Mouse (Mus musculus) gastrocnemius, postnatal 10 days (tissue): ENCODE data around the gene Srgap2. TPM values are rescaled to one million over a fixed set of nuclear protein-coding genes. Genes with fewer than 3 reads are reported as not detected.
"Not testable (repeated sequence)": the region's sequence is repeated elsewhere in the genome, so short reads cannot be mapped to it uniquely, and the experiment has no call there.

Source experiments
- DNase-seq: peaks from one replicate; pipeline ENCODE4 v3.0.0; 2021; ENCODE audit warnings: mixed read lengths
- total RNA-seq, 2 experiments: library from RNA; stranded (reverse); gene quantifications; 2 replicates each; pipeline ENCODE4 v1.2.3; 2021

Srgap2 gene
- total RNA-seq, 2 experiments from 2014 or later: 43.7 to 53.7 TPM

DNA sequence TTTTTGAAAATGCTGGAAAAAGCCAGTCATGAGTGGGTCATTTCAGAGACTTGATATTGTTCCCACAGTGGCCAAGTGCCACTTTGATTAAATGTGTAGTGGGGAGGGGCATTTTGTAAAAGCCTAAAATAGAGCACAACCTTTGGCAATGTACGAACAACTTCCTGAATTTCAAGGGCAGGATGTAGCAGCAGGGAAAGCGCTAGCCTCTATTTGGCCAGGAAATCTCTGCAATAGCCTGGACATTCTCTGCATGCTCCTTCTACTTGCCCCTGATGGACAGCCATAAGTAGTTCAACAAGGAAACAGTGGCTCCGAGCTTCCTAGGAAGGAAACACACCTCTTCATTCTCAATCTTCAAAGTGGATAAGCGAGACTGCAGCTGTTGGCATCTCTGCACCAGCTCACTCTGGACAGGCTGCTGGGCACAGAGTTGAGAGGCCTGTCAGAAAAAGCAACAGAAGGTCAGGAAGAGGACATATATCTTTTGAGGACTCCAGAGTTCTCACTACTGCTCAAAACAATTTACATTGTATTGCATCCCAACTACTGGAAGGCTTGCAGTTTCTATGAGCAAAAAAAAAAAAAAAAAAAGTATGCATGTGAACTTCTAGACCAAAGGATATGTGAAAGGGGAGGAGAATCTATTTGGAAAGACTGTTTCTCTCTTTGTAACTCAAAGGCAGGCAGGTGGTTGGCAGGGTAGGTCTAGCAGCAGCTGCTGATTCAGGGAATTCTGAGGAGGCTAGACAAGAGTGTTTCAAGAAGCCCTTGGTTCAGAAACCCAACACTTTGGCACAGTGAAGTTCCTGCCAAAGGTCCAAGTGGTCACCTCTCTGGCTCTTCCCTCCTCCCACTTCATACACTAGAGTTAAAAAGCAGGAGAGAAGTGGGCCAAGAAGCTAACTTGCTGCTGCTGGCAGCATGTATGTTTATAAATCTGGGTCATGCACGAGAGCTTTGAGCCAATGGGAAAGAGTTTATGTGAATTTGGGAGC, 181.4 kb downstream of the Srgap2 start:
- DNase-seq: no peak

DNA sequence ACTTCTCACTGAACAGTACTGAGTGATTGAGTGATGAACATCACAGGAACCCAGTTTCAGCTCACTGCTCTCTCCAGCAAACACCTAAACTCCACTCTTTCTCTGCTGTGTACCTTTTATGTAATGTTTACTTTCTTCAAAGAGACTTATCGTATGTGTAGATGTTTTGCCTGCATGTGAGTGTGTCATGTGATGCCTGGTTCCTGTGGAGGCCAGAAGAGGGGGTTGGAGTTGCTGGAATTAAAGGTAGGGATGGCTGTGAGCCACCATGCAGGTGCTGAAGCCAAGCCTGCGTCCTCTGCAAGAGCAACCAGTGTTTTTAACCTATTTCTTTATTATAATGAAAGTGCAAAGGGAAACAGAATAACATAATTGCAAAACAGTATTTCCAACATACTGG, 182.5 kb downstream of the Srgap2 start:
- no peak for DNase-seq

DNA sequence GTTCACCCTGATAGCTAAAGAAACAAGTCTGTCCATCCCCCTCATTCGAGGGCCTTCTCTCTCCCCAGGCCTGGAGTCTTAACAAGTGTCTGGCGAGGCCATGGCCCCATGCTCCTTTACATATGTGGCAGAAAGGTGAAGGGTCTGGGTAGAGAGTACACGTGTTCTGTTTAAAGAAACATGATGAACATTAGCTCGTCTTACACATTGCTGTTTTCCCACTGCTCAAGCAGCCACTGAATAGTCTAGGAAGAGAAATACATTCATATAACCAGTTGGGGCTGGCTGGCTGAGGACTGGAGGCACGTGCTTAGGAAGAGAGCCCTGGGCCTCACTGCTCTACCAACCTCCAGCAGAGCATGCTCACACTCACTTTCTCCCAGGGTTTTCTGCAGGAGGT, 191.1 kb downstream of the Srgap2 start:
- DNase-seq: no peak

DNA sequence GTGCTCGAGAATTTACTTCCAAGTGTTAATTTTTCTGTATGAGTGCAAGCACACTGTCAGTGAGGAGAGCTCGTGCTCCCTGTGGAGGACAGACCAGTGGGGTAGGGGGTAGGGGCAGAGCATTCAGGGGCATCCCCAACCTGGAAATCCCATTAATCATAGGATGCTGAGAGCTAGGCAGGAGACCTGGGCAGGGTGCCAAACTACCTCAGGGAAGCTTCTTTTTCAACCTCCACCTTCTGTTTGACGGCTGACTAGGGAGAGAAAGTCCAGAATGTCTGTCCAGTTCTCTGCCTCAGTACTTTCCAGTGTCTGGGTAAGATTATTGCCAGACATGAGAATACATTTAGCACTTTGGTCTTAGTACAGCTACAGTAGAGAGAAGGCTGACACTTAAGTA, 191.5 kb downstream of the Srgap2 start:
- DNase-seq: peak; percentile 33

DNA sequence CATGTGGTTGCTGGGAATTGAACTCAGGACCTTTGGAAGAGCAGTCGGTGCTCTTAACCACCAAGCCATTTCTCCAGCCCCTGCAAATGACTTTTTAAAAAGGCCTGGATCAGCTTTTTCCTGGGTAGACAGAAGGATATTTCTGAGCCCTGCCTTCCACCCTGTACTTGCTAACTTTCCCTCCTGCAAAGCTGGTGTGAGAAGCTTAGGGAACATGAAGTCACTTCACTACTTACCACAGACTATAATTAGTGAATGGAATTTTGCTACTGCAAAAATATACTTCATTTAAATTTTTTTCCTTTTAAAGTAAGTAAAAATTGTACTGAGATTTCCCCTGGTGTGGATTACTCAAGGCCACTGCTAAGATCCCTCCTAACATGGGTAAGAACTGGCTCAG, 196.0 kb downstream of the Srgap2 start:
- no peak for DNase-seq

DNA sequence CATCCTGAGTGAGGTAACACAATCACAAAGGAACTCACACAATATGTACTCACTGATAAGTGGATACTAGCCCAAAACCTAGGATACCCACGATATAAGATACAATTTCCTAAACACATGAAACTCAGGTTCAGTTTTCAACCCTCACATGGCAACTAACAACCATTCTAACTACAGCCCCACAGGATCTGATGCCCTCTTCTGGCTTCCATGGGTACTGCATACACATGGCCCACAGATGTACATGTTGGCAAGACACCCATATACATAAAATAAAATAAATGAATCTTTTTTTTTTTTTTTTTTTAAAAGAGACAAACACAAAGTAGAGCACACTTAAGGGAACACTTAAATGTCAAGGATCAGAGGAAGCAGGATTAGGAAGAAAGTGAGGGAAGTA, 198.1 kb downstream of the Srgap2 start:
- not testable (repeated sequence) for DNase-seq

DNA sequence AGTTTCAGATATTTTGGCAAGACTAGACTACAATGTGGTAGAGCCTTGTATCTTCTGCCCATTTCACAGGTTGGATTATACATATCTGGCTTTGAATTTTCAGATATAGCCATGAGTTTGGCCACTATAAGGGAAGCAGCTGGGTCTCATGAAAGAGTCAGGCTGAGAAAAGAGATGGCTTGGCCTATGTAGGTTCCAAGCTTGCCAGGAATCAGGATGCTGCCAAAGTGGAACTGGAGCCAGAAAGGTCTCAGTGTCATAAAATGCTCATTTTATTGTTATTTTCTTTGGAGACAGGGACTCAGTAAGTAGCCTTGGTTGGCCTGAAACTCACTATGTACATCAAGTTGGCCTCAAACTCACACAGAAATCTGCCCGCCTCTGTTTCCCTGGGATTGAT, 200.0 kb downstream of the Srgap2 start:
- DNase-seq: no peak

DNA sequence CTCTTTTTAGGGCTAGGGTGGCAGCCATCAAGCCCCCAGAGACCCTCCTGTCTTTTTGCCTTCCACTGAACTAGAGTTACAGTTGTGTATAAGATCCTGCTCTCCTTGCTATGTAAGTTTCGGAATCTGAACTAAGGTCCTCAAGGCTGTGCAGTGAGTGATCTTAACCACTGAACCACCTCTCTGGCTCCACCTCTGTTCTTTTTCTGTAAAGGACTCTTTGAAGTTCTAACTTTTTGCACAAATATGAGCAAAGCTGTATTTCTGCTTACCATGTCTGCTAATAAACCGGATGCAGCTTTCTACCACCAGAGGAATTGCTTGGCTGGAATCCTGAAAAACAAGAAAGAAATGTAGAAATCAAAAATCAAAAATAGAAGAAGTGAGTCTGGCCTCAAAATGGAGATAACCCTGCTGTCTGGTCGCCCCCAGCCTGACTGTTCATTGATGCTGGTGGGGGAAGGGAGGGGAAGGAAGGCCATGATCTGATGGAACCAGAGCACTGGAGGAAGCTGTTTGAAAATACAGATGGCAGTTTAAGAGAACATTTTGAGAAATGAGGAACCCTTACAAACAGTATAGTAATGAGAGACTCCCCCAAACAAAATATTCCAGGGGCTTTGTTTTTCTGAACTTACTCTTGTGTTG, 202.2 kb downstream of the Srgap2 start:
- no peak for DNase-seq

DNA sequence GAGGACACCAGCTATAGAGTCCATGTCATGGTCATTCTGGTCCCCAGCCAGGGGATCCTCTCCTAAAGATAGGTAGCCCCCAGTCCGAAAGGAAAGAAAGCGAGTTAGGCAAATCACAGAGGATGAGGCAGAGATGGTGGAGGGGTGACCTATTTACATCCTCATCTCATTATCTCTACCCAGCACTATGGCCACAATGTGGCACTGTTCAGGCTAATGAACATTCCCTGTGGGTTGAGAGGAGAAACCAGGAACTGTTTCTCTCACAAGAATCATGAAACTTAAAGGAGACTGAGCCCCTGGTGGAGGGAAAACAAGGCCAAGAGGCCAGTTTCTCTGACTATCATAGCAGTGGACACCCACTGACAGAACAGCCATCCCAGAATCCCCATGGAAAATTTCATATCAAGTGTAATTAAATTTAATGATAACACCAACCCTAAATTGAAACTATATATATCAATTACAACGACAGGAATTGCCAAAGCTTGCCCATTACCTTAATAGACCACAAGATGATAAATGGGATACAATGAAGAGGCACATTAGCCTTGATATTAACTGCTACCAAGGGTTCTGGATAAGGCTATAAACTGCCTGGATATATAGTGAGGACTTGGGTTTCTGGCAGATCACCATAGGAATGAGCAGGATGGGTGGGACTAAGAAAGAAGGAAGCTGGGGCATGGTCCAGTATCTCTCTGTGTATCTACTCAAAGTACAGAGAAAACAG, 207.4 kb downstream of the Srgap2 start:
- no peak for DNase-seq

DNA sequence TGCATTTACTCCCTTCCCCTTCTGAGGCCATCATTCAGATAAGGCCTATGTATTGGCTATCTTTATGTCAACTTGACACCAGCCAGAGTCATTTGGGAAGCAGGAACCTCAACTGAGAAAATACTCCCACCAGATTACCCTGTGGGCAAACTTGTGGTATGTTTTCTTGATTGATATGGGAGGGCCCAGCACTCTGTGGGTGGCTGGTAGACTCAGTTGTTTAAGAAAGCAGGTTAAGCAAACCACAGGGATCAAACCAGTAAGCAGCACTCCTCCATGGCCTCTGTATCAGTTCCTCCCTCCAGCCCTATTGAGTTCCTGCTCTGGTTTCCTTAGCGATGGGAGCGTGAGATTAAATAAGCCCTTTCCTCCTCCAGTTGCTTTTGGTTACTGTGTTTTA, 208.8 kb downstream of the Srgap2 start:
- no peak for DNase-seq

DNA sequence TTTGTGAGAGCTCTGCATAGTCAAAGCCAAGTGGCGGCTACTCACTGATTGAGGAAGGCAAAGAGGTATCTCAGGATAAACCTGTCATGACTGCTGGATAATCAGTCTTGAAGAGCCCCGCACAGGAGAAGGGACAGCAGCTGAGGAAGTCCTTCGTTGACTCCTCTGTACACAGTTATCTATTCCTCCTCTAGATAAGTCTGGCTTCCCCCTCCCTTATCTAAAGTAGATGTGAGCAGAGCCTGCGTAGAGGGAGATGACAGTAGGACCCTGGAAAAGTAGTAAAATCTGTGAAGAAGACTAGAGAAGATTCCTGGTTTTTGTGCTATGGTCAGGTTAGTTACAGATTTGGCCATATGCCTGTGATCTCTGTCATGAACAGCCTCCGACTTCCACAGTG, 209.5 kb downstream of the Srgap2 start:
- no peak for DNase-seq

DNA sequence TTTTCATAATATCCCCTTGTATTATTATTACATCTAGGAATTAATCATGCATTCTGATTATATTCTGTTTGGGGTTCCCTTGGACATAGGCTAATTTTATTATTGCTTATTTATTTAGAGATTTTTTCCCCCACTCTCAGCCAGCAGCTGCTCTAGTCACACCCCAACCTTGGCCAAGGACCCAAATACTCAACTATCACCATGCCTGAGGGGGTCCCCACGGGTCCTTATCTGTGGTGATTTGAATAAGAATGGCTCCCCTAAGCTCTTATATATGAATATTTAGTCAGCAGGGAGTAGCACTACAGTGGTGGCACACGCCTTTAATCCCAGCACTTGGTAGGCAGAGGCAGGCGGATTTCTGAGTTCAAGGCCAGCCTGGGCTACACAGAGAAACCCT, 215.9 kb downstream of the Srgap2 start:
- DNase-seq: no peak

DNA sequence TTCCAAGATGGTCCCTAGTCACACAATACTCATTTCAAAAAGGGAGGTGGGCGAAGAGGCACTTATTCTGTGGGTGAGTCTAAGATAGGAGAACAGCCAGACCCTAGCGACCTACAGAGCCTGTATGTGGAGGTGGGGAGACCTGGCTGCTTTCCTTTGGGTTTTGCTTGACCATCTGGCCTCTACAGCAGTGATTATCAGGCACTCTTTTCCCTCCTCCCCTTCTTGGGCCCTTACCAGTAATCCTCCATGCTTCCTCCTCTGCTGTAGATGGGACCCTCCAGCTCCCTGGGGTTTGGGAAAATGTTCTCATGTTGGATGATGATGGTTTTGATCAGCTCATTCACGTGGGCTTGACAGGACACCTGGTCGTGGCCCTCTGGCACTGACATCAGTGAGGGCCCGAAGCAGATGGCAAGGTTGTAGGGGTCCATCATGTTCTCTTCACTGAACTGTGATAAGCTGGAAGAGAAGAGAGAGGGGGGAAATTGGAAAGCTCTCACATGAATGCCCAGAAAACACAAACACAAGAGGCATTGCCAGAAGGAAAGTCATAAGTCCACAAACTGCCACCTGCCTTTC, 216.8 kb downstream of the Srgap2 start:
- DNase-seq: no peak

DNA sequence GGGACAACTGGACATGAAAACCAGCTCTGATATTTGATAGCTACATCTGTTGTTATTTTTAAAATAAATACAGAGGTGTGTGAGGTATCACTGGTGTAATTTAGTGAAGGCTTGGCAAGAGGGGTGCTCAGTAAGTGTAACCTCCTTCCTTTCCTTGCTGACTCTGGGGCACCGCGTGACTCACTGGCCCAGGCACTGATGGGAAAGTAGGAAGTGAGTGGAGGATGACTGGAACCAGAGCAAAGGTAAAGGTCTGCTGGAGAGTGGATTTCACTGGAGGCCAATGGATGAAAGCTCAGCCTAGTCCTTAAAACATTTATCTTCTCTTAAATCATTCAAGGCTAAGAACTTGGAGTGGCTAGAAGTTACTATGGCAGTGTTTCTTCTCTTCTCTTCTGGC, 226.4 kb downstream of the Srgap2 start:
- no peak for DNase-seq

DNA sequence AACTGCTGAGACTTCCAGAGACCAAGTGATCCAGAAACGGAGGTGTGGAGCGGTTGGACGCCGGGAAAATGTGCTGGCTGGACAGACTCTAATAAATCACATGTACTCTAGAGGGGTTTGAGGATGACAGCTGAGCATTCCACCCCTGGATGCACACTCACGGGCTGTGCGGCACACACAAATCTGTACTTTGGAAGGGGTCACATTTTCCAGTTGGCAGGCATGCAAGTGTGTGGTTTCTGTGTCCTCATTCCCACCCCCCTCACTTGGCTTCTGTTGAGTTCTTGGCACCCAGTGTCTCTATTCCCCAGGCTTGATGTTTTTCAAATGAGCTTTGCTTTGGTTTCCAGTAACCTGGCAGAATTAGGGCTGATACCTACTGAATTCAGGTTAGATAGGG, 227.4 kb downstream of the Srgap2 start:
- DNase-seq: no peak

DNA sequence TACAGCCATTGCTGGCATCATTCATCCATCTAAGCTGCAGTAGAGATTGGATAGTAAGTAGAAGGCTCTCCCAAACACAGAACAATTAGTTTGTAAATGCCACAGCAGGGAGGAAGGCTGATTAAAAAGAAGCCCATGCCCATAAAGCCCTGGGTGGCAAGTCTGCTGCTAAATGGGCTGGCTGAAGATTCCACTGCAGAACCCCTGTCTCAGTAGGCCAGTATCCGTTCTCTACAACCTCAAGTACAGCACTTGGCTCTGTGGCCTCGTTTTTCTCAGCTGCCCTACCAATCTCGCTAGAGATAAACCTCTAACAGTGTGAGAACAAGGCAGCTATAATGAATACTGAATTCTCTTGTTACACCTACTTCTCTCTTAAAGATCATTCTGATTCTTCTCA, 227.9 kb downstream of the Srgap2 start:
- DNase-seq: no peak

DNA sequence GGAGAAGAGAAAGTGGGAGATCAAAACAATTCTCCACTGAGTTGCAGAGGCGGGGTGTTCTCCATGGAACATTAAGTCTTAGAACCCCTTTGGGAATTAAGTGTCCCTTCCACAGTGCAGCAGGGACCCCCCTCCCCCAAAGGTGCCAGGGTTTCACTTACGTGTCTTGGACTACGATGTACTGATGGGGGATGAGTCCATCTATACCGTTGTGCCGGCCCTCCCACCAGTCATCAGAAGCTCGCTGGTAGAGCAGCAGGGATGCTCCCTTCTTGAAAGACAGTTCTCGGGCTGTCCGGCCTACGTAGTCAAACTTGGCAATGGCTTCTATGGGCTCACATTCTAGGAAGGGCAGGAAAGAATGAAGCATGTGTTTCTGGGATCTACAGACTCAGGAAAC, 229.0 kb downstream of the Srgap2 start:
- no peak for DNase-seq

DNA sequence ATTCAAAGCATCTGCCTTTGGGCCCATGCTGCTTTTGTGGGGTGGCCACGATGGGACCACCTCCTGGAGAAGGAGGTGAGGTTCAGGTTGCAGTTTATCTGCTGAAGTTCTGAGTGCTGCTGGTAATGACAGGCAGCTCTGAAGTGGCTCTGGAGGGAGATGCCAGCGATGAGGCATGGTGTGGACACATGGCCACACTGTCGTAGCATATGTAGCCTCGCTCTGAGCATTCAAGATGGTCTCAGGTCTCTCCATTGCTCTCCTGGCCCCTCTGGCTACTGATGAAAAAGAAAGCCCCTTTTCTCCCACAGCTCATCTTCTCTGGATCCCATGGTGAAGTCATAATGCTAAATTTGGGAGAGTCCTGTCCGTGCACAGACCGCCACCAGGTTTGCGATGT, 230.4 kb downstream of the Srgap2 start:
- DNase-seq: no peak

DNA sequence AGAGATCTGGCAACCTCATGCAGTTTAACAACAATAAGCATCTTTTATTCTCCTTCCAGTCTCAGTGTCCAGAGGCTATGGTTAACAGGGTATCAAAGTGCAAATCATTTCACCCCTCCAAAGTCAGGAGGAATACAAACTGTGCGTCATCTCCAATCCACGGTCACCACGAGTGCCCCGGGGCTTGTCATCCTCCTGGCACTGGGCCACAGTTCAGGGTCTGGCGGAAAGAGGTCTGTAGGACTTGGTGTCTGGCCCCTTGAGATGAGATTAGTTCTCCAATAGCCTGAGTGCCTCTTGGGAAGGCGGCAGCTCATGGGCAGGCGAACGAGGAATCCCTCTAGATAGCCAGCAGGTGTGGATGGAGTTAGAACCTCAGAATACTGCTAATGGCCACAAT, 232.0 kb downstream of the Srgap2 start:
- no peak for DNase-seq

DNA sequence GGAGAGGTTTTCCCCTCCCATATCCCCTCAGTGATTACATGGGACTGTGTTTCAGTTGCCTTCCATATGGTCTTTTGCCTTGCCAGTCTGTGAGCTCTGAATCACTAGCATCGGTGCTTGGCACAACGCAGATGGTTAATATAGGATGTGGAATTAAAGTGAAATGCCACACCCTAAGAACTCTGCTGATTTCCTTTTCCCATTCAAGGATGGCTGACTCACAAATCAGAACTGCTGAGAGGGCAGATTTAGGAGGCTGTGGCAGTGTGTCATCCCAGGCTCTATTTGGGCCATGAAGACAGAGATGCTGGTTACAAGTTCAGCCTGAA, 233.3 kb downstream of the Srgap2 start:
- DNase-seq: no peak

DNA sequence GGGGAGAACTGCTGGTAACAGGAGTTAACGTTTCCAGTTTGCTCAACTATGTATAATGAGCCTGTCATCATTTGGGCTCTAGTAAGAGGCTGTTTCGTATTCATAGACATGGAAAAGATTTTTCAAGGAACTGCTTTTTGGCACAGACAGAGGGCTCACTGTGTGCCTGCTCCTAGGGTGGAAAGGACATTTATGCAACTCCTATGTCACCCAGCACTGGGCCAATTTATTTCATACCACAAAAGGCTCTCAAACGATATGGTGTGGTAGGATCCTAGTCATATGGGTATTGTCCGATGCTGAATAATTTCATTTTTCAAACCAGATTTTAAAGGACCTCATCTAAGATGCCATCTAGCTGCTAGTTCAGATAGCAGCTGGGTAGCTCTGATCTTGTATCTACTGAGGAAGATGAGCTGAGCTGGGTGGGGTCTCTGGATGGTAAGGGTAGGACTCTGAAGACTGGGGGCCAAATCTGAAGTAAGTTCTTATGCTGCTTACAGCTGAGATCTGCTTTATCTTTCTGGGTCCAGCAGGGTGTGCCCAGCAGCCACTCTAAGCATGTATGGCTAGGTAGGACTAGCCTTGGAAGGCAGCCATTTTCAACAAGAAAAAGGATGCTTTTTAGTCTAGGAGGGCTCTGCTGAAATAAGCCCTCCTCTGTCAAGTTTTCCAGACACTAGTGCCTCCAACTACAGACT, 233.8 kb downstream of the Srgap2 start:
- DNase-seq: no peak

DNA sequence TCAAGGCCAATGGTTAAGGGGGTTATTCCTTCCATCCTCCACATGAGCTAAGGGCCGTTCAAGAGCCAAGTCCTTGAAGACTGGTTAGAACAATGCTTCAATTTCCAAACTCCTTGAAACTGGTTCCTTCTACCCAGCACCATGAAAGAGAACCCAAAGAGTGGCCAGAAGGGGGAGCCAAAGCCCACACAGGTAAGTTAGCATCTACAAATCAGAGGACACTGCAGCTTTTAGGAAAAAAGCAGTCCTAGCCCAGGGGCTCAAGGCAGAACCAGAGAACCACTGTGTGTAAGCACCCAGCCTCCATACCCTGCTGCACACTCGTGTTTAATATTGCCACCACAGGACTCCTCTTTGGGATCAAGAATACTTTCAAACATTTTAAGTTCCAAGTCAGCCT, 236.5 kb downstream of the Srgap2 start:
- DNase-seq: peak; percentile 57
